Mouse (Mus musculus) T-cell, adult 2 months (primary cell): ENCODE data around the gene Gpnmb.

ENCODE experiments used
- DNase-seq: peaks from one replicate; pipeline ENCODE4 v3.0.0; 2022; ENCODE audit warnings: low spot score

Gpnmb gene

GRCm38 (mm10) chr6:49031230-49031629 is 5.1 kb upstream of the Gpnmb start:
- no peak for DNase-seq

GRCm38 (mm10) chr6:49032783-49033182 is 3.6 kb upstream of the Gpnmb start:
- no peak for DNase-seq

GRCm38 (mm10) chr6:49037268-49037662 is 919 bp downstream of the Gpnmb start:
- no peak for DNase-seq

GRCm38 (mm10) chr6:49039470-49040180 is 3.3 kb downstream of the Gpnmb start:
- peak; percentile 70 for DNase-seq

GRCm38 (mm10) chr6:49046502-49046901 is 10.2 kb downstream of the Gpnmb start:
- no peak for DNase-seq

GRCm38 (mm10) chr6:49046976-49047375 is 10.6 kb downstream of the Gpnmb start:
- no peak for DNase-seq

- DNase-seq: no peak
Observed at GRCm38 (mm10) chr6:49047848-49048247, 11.5 kb downstream of the Gpnmb start.

GRCm38 (mm10) chr6:49048395-49048794 is 12.0 kb downstream of the Gpnmb start:
- no peak for DNase-seq

GRCm38 (mm10) chr6:49050677-49051410 is 14.5 kb downstream of the Gpnmb start:
- DNase-seq: no peak

GRCm38 (mm10) chr6:49052191-49052590 is 15.8 kb downstream of the Gpnmb start:
- DNase-seq: peak; percentile 40

- no peak for DNase-seq
Observed at GRCm38 (mm10) chr6:49055256-49055733, 18.9 kb downstream of the Gpnmb start.

- DNase-seq: no peak
Observed at GRCm38 (mm10) chr6:49056009-49056408, 19.7 kb downstream of the Gpnmb start.

- peak; percentile 58 for DNase-seq
Observed at GRCm38 (mm10) chr6:49057053-49058021, 21.0 kb downstream of the Gpnmb start.

GRCm38 (mm10) chr6:49068361-49068760 is 32.0 kb downstream of the Gpnmb start:
- DNase-seq: no peak

- peak; percentile 90 for DNase-seq
Observed at GRCm38 (mm10) chr6:49073304-49074116, 37.2 kb downstream of the Gpnmb start, which contains the start of gene Malsu1. Gene Malsu1, plus strand, starts transcription at chr6:49073795.

- DNase-seq: peak; percentile 51
Observed at GRCm38 (mm10) chr6:49074117-49074490, 37.8 kb downstream of the Gpnmb start.

GRCm38 (mm10) chr6:49077894-49078293 is 41.5 kb downstream of the Gpnmb start:
- no peak for DNase-seq

GRCm38 (mm10) chr6:49079313-49079712 is 43.0 kb downstream of the Gpnmb start:
- DNase-seq: no peak

- no peak for DNase-seq
Observed at GRCm38 (mm10) chr6:49083008-49083407, 46.7 kb downstream of the Gpnmb start.

- no peak for DNase-seq
Observed at GRCm38 (mm10) chr6:49094968-49095367, 58.6 kb downstream of the Gpnmb start.

- no peak for DNase-seq
Observed at GRCm38 (mm10) chr6:49096421-49096820, 60.1 kb downstream of the Gpnmb start.
